Mouse (Mus musculus) heart, postnatal 25 days (tissue): ENCODE results near the gene Stard5. TPM values are rescaled to one million over a fixed set of nuclear protein-coding genes. Genes with fewer than 3 reads are reported as not detected.

Experiments
- DNase-seq: peaks from one replicate; pipeline ENCODE4 v3.0.0; 2022; ENCODE audit warnings: low spot score
- intact Hi-C: fragments of 180-260 bp; cut with DNase I; formaldehyde crosslinking; loops from one replicate; pipeline ENCODE4 v1.15.1; 2025
- total RNA-seq, 2 experiments: library from RNA; stranded (reverse); gene quantifications; 2 replicates each; pipeline ENCODE4 v1.2.3; 2021

Stard5 gene
- total RNA-seq, 2 experiments from 2014 or later = 11.0 to 11.9 TPM

DNA sequence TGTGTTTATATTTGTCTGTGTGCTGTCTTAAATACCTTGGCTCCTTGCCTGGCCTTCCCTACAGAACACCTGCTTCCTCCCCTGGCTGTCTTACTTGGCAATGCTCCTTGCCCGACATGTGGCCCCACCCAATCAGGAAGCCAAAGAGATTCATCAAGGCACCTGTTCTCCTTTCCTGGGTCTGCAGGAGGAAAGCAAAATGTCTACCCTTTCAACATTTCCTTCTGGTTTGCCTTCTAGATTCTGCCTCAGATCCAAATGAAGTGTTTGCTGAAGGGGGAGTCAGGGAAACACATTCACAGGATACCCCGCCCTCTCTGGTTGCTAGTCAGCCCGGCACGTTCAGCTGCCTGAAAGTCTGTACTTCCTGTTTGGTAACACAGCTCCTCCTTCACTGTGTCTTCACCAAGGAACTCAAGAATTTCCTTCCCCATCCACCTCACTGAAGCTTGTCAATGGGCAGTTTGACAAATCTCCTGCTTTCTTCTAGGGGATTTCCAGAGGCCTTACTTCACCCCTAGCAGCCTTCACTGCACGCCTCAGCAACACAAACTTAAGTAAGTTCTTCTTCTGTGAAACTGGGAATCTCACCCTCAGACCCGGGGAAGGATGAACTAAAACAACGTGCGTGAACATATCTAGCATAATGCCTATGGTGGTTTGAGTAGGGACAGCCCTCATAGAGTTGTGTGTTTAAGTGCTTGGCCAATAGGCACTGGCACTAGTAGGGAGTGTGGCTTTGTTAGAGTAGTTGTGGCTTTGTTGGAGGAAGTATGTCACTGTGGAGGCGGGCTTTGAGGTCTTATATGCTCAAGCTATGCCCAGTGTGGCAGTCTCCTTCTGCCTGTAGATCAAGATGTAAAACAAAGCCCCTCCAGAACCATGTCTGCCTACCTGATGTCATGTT, 27.7 kb downstream of the Stard5 start:
- peak; percentile 39 for DNase-seq
- intact Hi-C loops = no loop called here

DNA sequence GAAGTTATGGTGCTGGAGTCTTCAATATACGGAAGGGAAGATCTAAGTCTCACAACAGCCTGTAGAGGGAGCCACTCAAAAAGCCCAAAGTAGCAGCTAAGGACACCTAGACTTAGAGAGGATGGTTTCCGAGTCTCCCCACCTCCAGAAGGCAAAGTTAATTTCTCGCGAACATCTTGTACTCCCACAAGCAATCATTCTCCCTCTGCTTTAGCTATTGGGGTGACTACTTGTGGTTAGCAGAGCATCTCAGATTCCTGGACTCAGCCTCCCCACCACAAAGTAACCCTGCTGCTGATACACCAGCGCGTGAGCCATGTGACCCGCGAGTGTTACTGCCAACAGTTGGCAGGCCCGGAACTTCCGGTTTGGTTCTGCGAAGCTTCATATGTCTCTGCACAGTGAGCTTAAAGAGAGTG, 28.5 kb downstream of the Stard5 start:
- no peak for DNase-seq
- intact Hi-C loops = no loop called here

DNA sequence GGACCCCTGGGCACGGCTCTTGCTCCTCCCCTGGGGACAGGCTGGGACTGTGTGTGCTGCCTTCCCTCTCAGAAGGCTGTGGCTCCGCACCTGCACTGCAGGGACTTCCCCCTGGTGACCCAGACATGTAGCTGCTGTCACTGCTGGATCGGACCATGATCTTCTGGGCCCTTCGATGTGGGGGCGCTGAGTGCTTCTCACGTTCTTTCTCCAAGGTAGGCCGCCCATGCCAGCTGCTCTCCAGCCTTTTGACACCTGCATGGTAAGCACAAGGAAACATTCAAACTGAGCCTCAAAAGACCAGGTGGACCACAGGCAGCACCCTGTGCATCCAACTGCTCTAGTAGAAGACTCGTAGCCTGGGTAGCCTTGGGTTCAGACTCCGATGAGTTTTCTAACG, 29.3 kb downstream of the Stard5 start:
- no peak for DNase-seq
- intact Hi-C loops = no loop called here

DNA sequence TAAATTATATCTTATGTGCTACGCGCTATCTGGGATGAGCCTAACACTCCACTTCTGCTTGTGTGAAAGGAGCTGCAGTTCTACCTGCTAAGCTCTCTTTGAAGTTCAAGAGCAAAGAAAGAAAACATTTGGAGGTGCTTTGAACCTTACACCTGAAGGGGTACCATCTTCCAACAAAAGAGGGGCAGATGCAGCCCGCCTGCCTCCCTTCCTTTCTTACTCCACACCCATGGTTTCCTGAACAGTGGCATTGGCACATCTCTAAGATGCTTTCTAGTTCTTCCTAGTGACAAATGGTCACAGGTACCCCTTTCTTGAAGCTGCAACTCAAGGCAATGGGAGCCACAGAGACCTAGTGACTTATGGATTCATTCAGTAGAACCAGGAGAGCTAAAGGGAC, 30.0 kb downstream of the Stard5 start:
- no peak for DNase-seq
- intact Hi-C loops = no loop called here

DNA sequence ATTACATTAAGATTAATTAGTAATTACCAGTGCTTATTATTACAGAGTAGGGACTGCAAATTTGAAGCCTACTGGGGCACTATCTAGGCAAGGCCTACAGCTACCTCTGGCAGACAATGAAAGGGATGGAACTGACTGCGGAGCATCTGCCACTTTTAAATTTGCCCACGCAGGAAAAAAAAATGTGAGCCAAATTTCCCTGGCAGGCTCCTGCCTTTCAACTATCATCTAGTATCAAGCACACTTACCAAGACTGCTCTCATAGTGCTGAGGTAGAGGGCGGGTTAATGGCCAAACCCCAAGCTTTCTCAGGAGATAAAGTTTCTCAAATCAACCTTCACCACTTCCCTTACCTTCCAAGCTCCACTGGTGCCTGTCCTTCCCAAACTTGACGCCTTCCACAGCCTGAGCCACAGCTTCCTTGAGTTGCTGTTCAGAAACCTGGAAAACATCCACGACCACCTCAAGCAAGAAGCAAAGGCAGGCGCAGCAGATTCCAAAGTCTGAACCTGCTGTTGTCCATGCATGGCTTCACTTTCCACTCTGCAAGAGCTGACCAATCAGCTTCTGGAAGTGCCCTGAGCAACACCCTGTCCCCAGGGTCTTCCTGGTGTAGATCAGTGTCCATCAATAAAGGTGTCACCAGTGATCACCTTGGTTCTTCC, 31.1 kb downstream of the Stard5 start:
- intact Hi-C loops = no loop called here
- DNase-seq = no peak

DNA sequence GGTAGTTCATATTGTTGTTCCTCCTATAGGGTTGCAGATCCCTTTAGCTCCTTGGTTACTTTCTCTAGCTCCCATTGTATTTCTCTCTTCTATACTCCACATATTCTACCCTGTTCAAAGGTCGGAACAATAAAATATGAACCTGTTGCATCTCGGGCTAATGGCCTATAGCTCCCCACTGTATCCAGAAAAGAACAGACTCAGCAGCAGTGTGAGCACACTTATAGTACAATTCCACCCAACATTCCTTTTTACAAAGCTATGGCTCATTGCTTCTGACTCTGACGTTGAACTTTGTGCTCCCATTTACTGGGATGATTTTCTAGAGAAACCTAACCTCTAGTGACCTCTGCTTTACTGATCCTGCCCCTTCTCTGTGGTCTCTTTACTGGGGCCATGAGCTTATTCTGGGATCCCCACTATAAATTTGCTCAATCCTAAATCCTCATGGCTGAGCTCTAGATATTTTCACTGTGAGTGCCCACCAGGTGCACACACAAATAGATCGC, 34.4 kb downstream of the Stard5 start:
- no peak for DNase-seq
- intact Hi-C loops = loop anchor here (5.0 kb wide), 1 partner anchor 221 kb away; no protein-coding TSS in a partner anchor

DNA sequence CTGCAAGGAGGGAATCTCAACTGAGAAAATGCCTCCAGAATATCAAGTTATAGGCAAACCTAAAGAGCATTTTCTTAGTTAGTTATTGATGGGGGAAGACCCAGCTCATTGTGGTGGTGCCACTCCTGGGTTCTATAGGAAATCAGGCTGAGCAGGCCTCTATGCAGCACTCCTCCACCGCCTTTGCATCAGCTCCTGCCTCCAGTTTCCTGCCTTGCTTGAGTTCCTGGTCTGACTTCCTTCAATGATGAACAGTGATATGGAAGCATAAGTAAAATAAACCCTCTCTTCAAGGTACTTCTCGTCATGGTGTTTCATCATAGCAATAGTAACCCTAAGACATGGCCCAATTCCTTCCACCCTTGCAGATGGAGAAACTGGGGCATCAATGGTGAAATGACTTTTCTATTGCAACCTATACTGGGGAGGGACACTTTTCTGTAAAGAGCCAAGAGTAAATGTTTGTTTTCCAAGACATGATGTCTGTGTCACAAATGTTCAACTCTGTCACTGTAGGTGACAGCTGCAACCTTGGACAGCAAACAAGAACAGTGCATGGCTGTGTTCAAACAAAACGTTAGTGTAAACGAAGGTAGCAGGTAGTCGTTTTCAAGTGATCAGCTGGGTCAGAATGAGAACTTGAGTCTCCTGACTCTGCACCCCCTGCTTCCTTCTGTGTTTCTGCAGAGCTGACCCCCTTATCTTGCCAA, 36.3 kb downstream of the Stard5 start:
- DNase-seq = no peak
- intact Hi-C loops = loop anchor here (1.0 to 5.0 kb wide), 3 partner anchors 106 to 219 kb away; no protein-coding TSS in a partner anchor

DNA sequence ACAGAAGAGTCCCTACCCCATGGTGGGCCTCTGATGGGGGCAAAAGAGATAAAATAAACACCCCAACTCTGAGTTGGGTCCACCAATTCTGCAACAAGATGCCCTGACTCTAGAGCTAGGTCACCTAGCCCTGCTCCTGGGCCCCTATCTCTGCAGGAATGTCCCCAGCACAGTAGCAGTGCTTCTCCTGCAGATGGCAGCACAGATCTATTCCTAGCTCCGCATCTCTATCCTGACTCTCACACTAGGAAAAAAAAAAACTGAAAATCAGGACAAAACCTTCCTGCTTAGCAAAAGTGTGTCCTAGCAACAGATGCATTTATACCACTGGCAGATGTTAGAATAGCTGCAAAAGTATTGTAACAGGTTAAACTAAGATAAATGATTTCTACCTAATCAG, 37.0 kb downstream of the Stard5 start:
- DNase-seq = no peak
- intact Hi-C loops = loop anchor here (1.0 to 5.0 kb wide), 3 partner anchors 106 to 219 kb away; no protein-coding TSS in a partner anchor

DNA sequence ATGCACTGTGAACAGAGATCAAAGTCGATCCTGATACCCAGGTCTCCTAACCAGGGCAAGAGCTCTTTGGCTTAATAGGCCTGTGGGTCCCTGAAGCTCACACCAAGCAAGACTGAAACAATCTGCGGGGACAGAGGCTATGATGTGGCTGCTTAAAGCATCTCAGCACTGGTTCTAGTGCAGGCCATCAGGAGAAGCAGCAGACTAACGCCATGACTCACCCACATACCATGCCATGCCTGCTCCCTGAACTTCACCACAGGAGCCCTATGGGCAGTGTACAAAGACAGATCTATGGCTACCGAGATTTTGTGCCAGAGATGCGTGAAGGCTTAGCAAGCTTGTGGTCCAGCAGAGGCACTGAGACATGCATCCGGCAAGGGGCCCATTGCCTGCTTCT, 39.8 kb downstream of the Stard5 start:
- intact Hi-C loops = loop anchor here (10.0 kb wide), 1 partner anchor 957 kb away; no protein-coding TSS in a partner anchor
- no peak for DNase-seq

DNA sequence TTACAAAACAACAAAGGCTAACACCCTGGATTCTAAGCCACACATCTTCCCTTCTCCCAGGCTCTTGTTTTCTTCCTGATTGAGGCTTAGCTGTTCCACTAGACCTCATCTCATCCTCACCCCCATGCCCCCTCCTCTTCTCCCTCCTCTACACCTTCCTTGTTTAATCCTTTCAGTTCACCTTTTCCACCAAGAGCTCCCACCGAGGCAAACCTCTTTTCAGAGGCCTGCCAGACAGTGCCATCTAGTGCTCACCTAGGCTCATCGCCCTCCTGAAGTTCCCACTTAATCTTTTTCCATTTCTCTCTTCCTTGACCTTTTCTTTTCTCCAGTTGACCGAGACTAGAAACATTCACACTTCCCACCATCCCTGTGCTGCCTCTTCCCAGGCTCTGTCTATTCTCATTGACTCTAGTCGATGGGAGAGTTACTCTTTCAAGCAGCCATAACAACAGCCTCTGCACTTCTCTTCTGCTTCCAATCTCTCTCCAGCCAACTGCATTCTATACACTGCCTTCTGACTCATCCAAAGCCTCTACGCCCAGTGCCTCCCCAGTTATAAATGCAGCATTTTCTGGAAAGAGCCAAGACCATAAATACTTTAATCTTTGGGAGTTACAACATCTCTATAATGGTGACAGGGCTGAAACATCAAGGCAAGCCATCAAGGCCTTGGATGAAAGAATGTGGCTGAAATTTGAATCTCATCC, 43.9 kb downstream of the Stard5 start:
- intact Hi-C loops = loop anchor here (1.0 to 10.0 kb wide), 2 partner anchors 107 to 961 kb away; no protein-coding TSS in a partner anchor
- no peak for DNase-seq

DNA sequence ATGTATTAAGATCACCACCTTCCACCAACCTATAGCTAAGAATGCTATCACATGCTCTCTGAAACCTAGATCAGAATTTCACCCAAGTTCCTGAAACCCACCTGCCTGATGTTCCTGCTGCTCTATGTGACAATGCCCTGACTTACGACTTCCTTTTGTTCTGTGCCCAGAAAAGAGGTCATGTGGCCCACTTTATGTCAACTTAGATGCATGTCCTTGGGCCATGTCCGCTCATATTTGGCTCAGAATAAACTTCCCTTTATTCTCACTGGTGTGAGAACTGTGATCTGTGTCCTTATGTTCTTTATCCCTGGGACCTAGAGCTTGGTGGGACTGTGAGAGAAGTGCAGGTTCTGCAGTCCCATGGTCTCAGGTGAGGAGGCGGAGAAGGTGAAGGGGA, 45.5 kb downstream of the Stard5 start:
- intact Hi-C loops = loop anchor here (10.0 kb wide), 1 partner anchor 962 kb away; no protein-coding TSS in a partner anchor
- DNase-seq = no peak

DNA sequence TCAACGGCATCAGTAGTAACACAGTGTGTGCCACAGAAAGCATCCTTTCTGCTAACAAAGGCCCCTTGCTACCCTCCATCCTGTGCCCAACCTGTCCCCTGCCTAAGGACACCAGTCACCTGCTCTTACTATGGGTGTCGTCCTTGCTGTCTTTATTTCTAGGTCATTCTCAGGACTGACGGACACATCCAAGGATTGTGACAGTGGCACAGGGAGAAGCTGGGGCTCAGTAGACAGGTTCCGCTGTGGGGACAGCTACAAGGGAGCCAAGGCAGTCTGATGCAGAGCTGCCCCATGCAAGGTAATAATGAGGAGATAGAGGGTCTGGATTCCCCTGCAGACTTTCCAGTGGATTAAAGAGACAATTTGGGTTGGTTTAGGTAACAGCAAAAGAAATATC, 46.7 kb downstream of the Stard5 start:
- no peak for DNase-seq
- intact Hi-C loops = loop anchor here (10.0 kb wide), 1 partner anchor 964 kb away; no protein-coding TSS in a partner anchor

DNA sequence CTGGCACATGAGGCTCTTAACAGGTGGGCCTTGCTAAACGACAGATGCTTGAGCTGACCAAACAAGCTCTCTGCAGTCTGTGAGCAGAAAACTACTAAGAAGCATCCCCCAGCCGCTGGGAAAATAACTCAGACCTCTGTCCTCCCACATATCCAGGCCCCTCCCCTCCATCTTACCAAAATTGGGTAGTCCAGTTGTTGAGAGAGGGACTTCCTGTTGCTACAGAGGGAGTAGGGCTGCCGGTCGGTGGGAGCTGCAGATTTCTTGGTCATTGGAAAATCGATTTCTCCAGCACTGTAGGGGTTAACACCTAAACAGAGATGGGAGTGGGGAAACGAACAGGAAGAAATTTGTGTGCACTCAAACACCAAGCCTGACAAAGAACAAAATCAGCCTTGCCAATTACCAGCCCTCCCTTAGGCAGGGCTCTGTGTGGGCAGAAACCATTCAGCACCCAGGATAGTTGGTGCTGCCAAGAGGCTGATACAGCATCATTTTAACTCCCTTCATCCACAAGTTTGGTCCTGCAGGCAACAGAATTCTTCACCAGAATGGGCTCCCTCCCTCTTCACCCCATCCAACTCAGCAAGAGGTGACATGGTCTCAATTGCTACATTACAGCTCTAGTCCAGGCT, 51.0 kb downstream of the Stard5 start:
- no peak for DNase-seq
- intact Hi-C loops = no loop called here

DNA sequence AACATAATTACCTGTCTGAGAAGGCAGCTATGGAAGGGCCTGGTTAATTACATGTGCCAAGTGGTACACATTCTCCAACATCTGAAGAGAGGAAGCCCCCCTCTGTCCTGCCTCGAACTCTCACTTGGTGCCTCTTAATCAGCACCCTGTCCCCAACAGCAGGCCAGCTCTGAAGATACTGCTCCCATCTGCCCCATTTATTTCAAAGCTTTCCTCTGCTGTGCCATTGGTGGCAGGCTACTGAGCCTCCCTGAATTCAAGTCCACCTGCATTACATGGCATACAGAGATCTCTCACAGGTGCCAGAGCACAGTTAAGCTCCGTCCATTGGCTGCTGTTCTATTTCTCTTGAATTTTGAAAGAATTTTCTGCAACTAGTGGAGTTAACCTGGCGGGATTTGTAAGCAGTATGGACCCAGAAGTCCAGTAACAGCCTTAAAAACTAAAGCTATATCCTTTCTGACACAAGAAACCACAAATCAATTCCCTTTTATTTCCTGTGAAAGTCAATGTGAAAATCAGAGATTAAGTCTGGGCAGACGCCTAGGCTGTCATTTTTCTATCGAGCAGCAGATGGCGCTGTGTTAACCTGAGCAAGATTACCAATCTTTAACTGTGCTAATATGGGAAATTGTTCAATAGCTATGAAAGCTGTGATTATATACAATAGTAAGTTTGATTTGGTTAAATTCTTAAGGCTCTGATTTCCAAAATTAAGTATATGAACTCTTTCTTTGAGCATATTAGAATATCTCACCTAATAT, 63.9 kb downstream of the Stard5 start:
- intact Hi-C loops = loop anchor here (1.0 to 2.0 kb wide), 2 partner anchors 79 to 107 kb away; no protein-coding TSS in a partner anchor
- DNase-seq = no peak

DNA sequence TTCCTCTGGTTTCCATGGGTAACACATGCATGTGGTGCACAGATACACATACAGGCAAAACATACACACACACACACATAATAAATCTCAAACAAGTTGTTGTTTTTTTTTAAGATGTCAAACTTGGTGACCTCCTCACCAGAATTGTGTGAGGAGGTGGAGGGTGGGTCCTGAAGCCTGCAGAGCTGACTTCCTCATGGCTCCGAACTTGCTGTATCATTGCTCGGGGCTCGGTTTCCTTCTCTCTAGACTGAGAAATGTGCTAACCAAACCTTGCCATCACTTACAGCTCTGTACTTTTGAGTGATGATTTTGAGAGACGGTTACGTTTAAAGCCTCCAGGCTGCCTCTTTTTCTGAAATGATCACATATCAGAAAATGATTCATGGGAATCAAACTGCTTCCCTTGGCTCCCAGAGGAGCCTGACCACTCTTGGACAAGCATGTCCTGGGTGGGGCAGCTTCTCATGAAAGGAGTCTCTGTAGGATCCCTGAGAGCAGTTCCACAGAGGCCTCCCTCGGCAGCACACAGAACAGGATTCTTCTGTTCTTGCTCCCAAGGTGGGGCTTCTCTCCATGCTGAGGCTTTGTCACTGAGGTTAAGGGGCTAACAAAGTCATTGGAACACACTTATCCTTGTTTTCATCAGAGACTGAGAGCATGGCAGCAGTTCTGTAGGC, 67.4 kb downstream of the Stard5 start:
- intact Hi-C loops = no loop called here
- DNase-seq = no peak
